Mouse (Mus musculus) G1E (cell line): ENCODE data around the gene Pitpna.

Source experiments
- CTCF ChIP-seq: IDR thresholded peaks from 2 replicates; pipeline ENCODE4 v1.5.1; 2012; ENCODE audit warnings: low read depth, low read length, inconsistent platforms, mixed read lengths
- GATA1 ChIP-seq: IDR thresholded peaks from 2 replicates; pipeline ENCODE4 v1.6.1; 2012; ENCODE audit warnings: borderline replicate concordance, low read length, inconsistent platforms, mixed read lengths
- GATA2 ChIP-seq: IDR thresholded peaks from 2 replicates; pipeline ENCODE4 v1.6.1; 2012; ENCODE audit warnings: low read depth, low read length, inconsistent platforms, borderline replicate concordance
- POLR2AphosphoS5 ChIP-seq: IDR thresholded peaks from 2 replicates; pipeline ENCODE4 v1.6.1; 2012; ENCODE audit warnings: low read depth, low read length, inconsistent platforms; ENCODE audit not compliant: insufficient replicate concordance
- TAL1 ChIP-seq: conservative IDR thresholded peaks from 2 replicates; pipeline ENCODE4 v1.6.1; 2012; ENCODE audit warnings: low read depth, low read length, inconsistent platforms, mixed read lengths

DNA sequence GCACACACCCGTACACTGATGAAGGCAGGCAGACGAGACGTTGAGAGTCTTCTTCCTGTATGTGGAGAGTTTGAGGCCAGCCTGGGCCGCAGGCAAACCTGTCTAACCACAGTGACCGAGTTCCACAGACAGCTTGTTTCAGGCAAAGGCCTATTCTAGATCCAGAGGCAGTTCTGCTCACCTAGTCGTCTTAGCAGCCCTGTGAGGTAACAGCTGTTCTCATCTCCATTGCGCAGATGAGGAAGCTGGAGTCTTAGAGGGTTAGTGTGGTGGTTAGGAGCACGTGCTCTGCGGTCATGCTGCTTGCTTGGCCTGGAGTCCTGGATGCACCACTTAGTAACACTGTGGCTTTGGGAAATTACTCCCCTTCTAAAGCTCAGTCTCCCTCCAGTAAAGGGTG is 56.8 kb downstream of the Pitpna start:
- TF ChIP-seq CTCF = no peak
- no peak for TF ChIP-seq GATA1
- TF ChIP-seq POLR2AphosphoS5 = no peak
- TF ChIP-seq TAL1 = no peak
- no peak for TF ChIP-seq GATA2
